Mouse (Mus musculus): Measurements from ENCODE around the gene Ldha.
"Not testable (repeated sequence)": the region's sequence is repeated elsewhere in the genome, so short reads cannot be mapped to it uniquely, and the experiment has no call there.

The Ldha gene

GRCm38 (mm10) chr7:46880992-46881391 lies 39.7 kb downstream of the Ldha start:
- DNase-seq (ENCODE audit: low spot score in 2 of 2): no peak

- not testable (repeated sequence) for DNase-seq (ENCODE audit: low spot score in 2 of 2)
Measured at GRCm38 (mm10) chr7:46881941-46882340, 40.7 kb downstream of the Ldha start.

- DNase-seq (ENCODE audit: low spot score in 2 of 2): no peak
Measured at GRCm38 (mm10) chr7:46883304-46883703, 42.0 kb downstream of the Ldha start.

GRCm38 (mm10) chr7:46895511-46895910 lies 54.2 kb downstream of the Ldha start:
- no peak for DNase-seq (ENCODE audit: low spot score in 2 of 2)

GRCm38 (mm10) chr7:46899343-46899742 lies 58.1 kb downstream of the Ldha start:
- no peak for DNase-seq (ENCODE audit: low spot score in 2 of 2)
